Mouse (Mus musculus): ENCODE measurements at regions not wholly inside any gene's neighbourhood (a gene's known extent, or its start where the extent isn't known, plus 50 kb on each side); places are given as distances from the start of the nearest gene placed in this dataset.

DNA sequence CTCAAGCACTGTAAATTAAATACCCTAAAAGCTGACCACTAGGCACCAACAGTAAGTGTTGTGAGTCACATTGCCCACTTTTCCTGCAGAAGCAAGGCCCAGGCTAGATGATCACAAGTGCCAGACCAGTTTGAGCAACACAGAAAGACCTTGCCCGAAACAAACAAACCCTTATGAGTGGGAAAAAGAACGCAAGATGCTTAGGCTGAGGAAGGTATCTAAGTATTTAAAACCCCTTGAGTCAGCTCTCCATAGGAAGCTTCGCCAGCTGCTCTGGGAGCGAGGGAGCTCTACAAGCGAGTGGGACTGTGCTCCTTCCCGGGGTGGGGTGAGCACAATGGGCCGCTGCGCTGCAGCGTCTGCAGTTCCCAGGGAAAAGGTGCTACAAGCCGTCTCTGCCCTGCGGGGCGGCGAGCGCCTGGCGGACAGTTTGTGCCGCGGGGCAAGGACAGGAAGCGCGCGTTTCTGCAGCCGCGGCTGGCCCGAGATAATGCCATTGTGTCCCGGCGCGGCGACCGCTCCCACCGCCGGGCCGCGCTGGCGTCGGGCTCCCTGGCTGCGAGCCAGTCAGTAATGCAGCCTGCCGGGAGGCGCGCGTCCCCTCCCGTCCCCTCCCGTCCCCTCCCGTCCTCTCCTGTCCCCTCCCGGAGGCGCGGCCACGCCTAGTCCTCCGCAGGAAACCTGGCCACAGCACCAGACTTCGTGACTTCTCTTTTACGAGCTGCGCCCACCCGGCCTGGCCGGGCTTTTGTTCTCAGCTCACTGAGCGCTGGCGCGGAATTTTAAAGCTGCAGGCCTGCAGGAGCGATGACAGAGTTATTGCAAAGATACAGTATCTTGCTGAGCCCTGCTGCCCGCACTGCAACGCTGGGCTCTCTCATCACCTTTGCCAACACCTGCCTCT, 236.1 kb upstream of the Gm37988 start:
- TF ChIP-seq CTCF (IDR thresholded peaks at IDR 0.05; ENCODE audit: borderline replicate concordance, extremely low read depth, insufficient read depth, insufficient read length) (0 out of 2 replicates have a peak, but pooled peaks have one; percentile 8), POLR2A (IDR thresholded peaks at IDR 0.05; ENCODE audit: borderline replicate concordance, extremely low read depth, insufficient read depth, insufficient read length, poor library complexity, severe bottlenecking) (peak; percentile 81)

Data from brain, embryonic 14.5 days (tissue).